Mouse (Mus musculus): Measurements from ENCODE around the gene Nav2.

Gene Nav2

DNA sequence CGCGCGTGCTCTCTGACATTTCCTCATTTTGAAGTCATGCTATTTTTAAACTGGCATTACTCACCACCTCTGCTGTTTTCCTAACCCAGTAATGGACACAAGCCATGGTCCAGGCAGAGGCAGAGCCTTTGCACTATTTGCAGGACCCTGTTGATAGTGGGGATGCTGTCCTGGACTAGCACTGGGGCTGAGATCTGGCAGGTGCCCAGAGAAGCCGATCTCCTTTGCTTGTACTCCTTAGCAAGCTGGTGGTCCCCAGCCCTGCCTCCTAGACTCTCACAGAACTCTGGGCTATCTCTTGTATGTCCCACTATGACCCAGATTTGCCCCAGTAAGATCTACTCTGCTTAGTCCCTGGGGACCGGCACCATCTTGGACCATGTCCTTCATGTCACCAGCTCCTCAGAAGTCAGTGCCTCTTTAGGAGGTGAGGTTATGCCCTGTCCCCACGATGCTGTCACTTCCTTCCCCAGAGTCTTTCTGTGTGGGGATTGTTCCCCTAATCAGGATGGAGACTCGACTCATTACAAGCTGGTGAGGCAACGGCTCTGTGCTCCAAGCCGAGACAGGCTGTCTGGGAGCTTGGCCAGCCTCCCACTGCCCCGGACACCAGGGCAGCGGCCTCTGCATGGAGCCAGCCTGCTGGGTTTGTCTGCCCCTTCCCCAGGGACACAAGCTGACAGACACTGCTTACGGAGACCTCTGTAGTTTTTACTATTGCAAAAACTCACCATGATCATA lies 250.3 kb downstream of the Nav2 start:
- DNase-seq (ENCODE audit: low spot score in 2 of 2) = peak; percentile 43 to 57

DNA sequence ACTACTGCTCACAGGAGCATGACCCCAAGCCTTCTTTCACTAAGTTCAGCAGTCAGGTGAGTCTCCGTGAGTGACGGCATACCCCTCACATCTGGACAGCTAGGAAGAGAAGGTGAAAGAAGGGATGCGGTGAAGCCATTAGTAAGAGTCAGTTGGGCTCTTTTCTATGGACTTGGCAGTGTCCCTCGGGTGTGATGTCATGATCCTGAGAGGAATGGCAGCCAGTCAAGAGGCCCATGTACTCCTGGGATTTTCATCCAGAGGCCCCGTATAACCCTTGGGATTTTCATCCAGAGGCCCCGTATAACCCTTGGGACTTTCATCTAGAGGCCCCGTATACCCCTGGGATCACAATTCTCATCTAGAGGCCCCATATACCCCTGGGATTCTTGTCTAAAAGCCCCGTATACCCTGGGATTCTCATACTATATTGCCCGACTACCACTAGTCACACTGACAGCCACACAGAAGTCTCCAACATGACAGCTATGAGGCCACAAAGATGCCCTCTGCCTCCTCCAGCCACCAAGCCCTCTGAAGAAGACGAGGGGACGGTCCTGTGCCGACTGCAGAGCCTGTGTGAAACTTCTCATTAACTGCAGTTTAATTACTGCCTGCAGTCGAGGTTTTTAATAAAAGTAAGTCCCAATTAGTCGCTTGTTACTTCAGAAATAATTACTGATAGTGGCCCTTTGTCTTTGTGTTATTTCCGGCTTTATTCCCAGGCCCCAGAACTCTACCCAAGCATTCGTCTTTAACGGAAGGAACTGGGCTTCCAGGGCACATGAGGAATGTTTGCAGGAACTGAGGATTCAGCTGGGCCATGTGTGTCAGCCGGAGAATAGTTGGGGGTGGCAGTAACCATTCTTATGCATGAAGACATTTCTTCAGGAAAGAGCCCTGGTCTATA lies 251.4 kb downstream of the Nav2 start:
- DNase-seq (ENCODE audit: low spot score in 2 of 2) = no peak

DNA sequence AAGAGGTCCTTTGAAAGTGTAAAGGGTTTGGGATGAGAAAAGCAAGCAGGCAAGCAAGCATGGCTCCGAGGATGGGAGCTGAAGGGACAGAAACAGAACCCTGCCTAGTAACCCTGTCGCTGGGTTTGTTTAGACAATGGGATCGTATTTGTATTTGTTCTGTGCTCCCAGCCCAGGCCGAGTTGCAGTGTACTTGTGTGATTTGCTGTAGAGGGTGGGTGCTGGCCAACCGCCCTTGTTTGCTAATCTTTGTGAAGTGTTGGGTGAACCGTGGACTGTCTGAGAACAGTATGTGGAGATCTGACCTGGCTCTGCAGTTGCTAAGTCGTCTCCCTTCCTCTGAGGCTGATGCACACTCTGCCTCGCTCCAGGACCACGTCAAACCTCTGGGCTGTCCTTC lies 253.6 kb downstream of the Nav2 start:
- peak in 1 of 2 experiments; percentile 32 for DNase-seq (ENCODE audit: low spot score in 2 of 2)

DNA sequence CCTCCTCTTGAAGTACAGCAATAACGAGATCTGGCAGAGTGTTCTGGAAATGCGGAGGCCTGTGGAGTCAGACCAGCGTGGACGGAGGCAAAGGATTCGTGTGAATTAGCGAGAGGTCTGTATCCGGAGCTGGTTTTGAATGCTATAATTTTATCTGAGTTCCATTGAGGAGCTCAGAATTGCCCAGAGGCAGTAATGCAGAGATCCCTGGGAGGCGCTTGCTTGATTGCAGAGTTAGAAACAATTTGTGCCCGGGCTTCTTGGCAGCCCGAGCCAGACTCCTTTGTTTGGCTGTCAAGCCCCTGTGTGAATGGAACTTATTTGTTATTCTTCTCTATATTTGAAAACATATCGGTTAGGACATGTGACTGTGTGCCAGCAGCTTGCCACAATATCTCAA lies 255.3 kb downstream of the Nav2 start:
- no peak for DNase-seq (ENCODE audit: low spot score in 2 of 2)

DNA sequence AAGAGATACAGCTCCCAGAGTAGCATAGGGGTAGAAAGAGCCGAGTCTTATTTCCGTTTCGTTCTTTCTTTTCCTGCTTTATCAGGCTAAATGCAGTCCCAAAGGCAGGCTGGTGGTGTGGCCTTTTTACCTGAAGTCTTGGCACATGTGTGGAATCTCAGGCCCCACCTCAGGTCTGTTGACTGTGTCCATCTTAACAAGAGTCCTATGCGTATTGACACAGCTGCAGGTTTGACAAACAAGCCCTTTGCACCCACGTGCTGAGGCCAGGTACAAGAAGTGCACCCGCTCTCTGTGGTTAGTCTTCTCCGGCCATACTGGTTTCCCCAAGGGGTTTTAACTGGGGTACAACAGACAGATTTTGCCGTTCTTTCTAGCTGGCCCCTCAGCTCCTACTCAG lies 256.4 kb downstream of the Nav2 start:
- DNase-seq (ENCODE audit: low spot score in 2 of 2) = no peak

DNA sequence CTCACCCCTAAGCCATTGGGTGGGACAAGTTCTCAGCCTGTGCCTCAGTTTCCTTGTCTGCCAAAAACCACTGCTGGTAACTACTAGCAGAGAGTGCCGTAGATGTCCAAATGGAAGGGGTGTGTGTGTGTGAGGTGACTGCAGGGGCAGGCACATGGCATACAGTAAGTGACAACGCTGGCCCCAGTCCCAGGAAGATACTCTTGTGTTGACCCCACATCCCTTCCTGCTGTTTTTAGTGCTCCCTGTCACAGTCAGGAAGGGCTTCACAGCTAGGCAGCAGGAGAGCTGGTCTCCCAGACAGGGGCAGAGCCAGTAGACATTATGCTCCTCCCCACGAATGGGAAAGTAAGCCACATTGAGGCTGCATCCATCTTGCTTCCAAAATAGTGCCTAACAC lies 264.4 kb downstream of the Nav2 start:
- peak; percentile 24 to 46 for DNase-seq (ENCODE audit: low spot score in 2 of 2)

DNA sequence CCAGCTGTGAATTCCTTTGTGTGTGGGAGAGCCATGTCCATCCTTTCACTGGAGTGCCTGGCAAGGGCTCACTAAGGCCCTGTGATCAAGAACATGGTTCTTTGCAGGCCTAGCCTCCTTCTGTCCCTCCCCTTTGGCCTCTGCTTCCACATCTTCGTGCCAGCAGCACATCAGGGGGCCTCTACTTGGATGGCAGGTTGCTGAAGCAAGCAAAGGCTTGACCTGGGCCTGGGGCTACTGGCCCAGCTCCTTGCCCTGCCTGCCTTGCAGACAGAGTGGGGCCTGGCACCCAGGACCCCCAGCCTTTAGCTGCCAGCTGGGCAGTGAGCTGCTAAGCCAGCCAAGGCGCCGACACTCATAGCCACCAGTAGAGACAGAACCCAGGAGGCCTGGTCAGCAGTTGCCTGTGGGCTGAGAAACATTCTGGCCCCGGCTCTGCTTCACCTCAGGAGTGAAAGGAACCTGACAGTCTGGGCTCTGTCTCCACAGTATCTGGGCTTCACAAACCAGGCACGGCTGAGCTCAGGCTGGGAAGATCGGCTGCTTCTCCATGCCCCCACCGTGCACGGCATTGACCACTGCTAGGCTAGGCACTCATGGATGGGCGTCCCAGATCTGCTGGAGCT lies 267.4 kb downstream of the Nav2 start:
- DNase-seq (ENCODE audit: low spot score in 2 of 2) = no peak

DNA sequence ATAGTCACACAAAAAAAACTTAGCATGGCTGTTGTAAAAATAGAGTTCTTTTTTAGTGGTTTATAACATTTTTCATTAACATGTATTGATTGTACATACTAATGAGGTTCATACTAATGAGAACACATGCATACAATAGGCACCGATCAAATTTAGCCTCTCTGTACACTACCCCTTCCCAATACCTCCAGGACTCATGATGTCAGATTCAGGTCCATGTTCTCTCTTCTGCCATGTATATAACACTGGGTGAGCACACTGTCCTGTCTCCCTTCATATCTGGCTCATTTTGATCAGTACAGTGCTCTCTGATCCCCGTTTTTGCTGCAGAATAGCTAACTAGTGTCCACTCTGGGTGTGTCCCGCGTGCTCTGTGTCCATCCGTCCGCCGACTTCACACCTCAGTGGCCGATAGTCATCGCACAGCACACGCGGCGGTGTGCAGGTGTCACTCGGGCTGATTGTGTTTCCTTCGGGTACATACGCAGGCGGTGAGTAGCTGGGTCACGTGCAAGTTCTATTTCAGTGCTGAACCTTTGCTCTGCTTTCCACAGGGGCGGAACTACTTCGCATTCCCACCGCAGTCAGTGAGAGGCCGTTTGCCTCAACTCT lies 268.2 kb downstream of the Nav2 start:
- DNase-seq (ENCODE audit: low spot score in 2 of 2) = peak; percentile 25 to 45

DNA sequence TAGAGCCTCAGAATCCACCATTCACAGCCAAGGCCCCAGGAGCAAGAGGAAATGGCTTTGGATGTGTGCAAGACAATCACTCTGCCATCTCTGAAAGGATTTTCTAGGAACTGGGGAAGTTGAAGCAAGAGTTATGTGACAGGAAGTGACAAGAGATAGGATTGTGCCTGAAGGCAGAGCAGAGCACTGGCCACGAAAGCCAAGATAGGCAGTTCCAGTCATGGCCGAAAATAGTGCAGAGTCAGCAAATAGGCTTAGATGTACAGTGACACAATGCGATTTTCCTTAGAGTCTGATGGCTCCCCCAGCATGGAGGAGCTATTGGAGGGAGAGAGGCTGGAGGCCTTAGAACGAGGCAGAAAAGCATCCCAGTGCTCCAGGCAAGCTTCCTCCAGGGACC lies 269.7 kb downstream of the Nav2 start:
- no peak for DNase-seq (ENCODE audit: low spot score in 2 of 2)

DNA sequence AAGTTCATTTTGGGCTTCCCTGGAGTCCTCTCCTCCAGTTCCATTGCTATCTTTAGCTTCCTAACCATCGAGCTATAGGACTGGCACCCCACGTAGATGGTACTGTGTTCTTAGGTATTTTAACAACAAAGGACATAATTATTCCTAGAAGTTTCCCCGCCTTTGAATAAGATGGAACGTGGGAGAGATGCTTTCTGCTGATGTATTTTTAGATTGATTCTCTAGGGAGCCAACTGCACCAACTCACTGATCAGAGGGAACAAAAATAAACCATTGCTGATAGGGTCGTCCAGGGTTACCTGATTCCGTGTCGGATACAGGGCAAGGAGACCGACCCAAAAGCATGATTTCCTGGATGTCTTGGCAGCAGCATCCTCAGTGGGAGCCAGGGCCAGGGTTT lies 272.5 kb downstream of the Nav2 start:
- no peak for DNase-seq (ENCODE audit: low spot score in 2 of 2)

DNA sequence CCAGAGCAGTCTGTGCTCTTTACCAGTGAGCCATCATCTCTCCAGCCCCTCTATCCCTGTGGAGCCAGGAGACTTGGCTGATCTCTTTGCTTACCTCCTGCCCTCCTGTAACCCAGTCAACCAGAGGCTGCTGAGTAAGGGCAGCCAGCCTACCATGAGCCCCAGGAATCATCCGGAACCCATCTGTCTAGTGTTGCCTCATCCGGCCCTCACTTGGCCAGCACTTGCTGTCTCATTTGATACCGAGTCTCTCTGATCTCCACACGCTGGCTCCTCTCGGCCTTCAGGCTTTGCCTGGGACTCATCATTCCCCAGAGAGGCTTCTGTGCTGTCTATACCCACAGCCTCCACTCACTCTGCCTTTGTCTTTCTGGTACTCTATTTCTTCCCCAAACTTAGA lies 273.9 kb downstream of the Nav2 start:
- DNase-seq (ENCODE audit: low spot score in 2 of 2) = no peak

DNA sequence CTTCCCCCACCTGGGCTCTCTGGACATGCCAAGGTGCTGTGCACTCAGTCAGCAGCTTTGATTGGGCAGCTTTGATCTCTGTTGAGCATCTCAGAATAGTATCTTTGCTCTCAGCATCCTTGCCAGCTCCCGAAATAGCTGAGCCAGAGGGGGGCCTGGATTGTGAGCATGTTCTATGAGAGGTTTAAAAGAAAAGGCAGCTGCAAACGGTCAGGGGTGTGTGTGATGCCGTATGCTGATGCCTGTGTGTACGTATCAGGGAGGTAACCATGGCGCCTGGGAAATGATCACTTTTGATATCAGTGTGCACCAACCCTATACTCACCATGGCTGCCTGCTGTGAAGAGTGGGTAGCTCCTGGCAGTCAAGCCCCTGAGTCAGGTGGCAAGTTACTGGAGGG lies 275.2 kb downstream of the Nav2 start:
- no peak for DNase-seq (ENCODE audit: low spot score in 2 of 2)

DNA sequence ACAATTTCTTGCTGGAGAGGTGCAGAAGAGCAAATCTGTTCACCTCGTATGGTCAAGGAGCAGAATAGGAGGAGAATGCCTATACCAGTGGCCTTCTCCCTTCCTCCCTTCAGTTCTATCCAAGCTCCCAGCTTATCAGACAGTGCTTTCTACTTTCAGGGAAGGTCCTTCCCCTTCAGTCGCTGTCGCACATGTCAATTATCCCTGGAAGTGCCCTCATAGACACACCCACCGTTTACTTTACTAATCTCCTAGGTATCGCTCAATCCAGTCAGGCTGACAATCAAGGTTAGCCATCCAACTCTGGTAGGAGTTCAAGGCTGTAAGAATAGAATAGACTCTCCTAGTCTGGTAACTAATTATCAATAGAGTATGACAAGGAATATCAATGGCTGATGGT lies 277.5 kb downstream of the Nav2 start:
- DNase-seq (ENCODE audit: low spot score in 2 of 2) = no peak

DNA sequence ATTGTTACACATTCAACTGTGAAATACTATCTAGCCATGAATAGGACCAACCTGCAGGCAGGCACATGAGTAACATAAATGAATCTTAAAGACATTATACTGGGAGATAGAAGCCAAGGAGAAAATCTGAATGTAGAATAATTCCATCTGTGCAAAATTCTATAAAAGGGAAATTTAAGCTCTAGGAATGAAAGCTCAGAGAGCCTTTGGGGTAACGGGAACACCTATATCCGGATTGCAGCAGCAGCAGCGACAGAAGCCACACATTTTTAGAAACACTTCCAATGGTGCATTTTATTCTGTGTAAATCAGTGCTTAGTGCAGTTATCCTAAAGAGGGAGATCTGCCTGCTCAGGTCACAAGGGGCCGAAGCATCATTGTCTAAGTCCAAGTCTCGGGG lies 280.8 kb downstream of the Nav2 start:
- no peak for DNase-seq (ENCODE audit: low spot score in 2 of 2)

DNA sequence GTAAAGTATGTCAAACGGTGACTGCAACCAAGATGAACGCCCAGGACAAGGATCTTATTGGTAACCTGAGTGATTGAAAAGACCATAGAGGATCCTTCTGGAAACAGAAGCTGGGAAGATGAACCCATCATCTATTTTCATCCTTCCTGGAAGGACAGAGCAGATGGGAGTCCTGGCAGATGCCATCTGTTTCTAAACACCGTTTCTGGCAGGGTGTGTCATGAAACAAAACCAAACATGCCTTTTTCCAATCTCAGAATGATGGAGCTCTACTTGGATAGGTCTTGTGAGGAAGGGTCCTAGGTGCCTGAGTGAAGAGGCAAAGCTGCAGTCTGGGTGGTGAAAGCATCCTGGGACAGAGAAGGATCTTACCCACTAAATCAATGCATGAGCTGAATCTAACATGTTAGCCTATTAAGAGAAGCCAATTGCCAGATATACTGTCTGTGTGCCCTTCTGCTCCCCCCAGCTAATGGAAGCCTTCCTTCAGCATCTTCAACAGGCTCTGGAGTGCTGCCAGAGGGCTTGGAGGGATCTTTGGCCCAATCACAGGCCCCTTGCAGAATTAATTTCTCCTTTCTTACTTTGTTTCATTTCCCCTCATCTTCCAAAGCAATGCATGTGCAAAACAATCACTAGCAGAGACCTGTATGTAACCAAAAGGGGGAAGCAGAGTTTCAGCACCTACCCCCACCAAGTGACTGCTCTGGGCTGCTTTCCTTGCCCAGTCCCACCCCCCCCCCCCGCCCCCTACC lies 281.9 kb downstream of the Nav2 start:
- DNase-seq (ENCODE audit: low spot score in 2 of 2) = no peak

DNA sequence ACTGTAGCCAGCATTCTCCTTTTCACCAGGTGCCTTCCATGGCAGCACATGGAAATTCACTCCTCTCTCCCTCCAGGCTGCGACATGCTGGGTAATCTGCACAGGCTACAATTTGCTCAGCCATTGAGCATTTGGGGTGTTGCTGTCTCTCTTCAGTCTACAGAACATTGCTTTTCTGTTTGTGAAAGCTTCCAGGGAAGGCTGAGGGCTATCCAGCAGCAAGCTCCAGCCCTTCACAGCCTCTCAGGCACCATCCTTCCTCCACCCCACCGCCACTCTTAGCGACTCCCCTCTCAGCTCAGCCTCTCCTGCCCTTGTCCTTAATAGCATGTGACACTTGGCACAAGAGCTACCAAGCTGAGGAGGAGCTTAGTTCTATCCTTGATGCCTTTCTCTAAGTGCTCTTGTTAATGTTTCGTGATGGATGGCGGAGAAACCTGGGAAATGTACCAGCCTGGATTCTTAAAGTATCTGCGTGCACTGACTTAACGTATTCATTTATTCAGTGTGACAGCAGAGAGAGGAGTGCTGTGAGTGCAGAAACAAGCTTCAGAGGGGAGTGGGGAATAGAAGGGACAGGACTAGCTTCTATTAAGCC lies 282.7 kb downstream of the Nav2 start:
- DNase-seq (ENCODE audit: low spot score in 2 of 2) = no peak

DNA sequence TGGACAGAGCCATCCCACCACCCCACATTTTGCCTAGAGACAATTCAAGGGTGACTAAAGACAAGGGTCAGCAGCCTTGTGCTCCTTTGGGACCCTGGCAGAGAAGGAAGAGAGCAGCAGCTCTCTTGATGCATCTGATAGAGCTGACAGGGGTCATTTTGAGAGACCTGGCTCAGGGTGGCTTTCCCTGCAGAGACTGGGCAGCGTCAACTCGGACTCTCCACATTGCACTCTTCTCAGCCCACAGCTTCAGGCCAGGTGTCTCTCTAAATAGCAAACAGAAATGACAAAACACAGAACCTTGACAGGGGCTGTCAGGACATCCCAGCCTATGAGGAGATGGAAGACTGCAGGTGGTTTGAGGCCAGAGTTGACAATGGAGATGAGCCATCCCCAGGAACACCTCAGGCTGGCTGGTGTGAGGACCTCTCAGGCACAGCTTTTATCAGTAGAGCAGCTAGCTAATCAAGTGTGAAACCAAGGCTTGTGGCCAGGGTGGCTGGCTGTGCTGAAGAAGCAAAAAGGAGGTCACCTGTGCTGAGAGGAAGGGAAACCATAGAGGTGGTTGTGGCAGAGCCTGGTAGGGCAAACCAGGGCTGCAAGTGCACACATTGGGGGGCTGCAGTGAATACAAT lies 283.7 kb downstream of the Nav2 start:
- peak in 1 of 2 experiments; percentile 17 for DNase-seq (ENCODE audit: low spot score in 2 of 2)

DNA sequence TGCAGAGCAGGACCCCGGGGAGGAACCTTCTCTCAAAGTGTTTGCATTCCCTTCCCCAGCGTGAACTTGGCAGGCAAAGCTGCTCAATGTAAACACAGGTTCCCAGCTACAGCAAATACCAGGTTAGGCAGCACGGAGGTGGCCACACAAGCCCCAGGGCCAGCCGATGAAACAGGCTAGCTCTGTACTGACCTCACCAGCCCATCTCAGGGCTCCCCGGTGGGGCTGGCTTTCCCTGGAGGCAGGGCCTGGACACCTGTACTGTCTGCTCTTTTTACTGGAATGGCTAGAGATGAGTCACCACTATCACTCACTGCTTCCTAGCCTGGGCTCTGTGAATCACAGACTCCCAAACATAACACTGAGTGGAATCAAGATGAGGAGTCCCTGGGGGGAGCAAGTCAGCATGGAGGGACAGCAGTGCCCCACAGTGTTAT lies 287.2 kb downstream of the Nav2 start:
- DNase-seq (ENCODE audit: low spot score in 2 of 2) = no peak

DNA sequence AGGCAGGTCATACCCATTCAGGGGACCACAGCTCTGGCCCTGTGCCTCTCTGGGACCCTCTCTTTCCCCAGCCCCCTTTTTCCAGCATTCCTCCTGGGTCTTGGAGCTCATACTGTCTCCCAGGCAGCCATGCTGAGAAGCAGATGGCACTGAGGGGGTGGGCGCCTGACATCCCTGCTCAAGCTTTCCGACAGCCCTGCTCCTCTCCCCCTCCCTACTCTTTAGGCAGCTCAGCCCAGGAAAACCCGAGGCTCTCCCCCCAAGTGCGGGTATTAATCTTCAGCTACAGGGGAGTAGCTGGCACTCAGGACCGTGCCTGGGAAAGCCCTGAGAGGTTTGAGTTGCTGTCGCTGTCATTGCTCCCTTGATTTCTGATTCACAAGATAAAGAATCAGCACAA lies 290.9 kb downstream of the Nav2 start:
- no peak for DNase-seq (ENCODE audit: low spot score in 2 of 2)

DNA sequence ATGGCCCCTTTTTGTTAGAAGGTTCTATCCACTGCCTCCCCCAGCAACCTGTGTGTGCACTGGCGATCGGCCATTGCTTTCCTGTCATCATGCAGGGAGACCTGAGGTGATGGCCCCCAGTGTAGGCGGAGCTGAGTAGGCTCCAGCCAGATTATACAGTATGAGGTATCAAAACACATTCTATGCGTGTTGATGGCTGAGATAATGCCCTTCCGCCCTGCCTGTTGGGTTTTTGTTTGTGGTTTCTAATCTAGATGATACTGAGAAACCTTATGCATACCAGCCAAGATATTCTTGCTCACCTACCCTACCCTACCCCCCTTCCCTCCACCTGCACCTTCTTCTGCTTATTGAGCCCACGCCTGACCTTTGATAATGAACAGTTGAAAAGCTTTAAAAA lies 291.8 kb downstream of the Nav2 start:
- DNase-seq (ENCODE audit: low spot score in 2 of 2) = no peak

DNA sequence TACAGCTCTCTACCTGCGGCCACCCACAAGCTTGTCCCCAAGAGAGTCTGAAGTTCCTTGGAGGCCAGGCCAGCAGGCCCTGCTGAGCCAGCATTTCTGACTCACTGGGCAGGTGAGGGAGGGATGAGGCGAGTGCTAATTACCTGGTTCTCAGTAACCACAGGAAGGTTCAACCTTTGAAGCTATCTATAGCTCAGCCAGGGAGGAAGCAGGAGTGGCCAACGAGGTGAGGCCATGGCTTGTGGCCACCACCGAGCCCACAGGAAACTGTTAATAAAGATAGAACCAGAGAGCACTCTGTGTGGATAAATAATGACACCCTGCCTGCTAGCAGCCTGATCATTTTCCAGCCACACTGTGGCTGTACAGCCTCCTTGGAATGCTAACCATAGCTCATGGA lies 294.5 kb downstream of the Nav2 start:
- DNase-seq (ENCODE audit: low spot score in 2 of 2) = no peak
